Mouse (Mus musculus): ENCODE measurements around the gene Fetub. TPM values are rescaled to one million over a fixed set of nuclear protein-coding genes. Genes with fewer than 3 reads are reported as not detected.

The Fetub gene
- polyA plus RNA-seq, 2 experiments, result 0.08 TPM; not detected in 1

DNA sequence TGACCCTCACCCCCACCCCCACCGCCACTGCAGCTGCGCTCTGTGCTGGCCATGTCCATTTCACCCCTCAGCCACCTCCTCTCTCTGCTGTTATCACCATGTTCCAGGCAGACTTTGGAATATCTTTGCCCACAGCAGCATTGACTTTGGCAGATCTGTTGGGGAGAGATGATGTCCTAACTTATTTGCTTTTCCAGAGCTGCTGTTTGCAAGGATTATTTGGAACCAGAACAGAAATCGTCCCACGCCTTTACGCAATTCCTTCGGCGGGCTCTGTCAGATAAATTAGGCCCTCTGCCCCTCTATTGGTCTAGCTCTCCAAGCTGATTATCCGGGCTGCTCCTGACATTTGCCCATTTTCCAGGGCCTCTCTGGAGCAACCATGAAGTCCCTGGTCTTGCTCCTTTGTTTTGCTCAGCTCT, 26.4 kb upstream of the Fetub start:
- Histone ChIP-seq H3K9me3 (ENCODE audit: control insufficient read depth, low read length) (no peaks in the 10 kb centered on the region), H3K4me3 (replicated peaks; ENCODE audit: low read length) (no peak overlapping the region), H3K27me3 (ENCODE audit: control insufficient read depth, insufficient read depth, low read length) (no peaks in the 10 kb centered on the region), H3K9ac (ENCODE audit: low read depth, low read length, severe bottlenecking) (no peak overlapping the region), H3K36me3 (ENCODE audit: control insufficient read depth, insufficient read depth, low read length) (no peaks in the 10 kb centered on the region), H3K27ac (replicated peaks; ENCODE audit: low read depth, low read length) (no peak overlapping the region), H3K4me2 (replicated peaks; ENCODE audit: low read depth, low read length, severe bottlenecking) (no peak overlapping the region), H3K4me1 (ENCODE audit: control insufficient read depth, insufficient read depth, low read length) (no peaks in the 10 kb centered on the region)
- WGBS, result 88% methylated on average over 8 of the region's 8 CpGs
- no peak for TF ChIP-seq POLR2A (IDR thresholded peaks at IDR 0.05; ENCODE audit: borderline replicate concordance, extremely low read depth, insufficient read depth, insufficient read length)
- DNase-seq (ENCODE audit: low spot score) (no peak), ATAC-seq (ENCODE audit: low FRiP score, low read depth) (no peak)

DNA sequence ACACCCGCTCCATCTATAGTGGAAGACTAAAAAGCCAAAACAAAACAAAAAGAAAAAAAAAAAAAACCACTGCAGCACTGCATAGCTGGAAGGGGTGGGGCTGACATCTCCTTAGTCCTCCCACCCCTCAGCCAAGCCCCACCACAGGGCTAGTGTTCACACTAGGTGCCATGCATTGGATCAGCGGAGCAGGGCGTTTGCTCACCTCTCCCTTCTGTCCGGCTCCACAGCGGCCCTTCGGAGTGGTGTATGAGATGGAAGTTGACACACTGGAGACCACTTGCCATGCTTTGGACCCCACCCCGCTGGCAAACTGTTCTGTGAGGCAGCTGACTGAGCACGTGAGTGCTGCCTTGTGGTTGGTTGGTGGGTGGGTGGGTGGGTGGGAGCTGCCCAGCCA, 24.0 kb upstream of the Fetub start:
- Histone ChIP-seq H3K4me2 (replicated peaks; ENCODE audit: low read depth, low read length, severe bottlenecking) (no peak overlapping the region), H3K36me3 (ENCODE audit: control insufficient read depth, insufficient read depth, low read length) (no peaks in the 10 kb centered on the region), H3K9me3 (ENCODE audit: control insufficient read depth, low read length) (no peaks in the 10 kb centered on the region), H3K27me3 (ENCODE audit: control insufficient read depth, insufficient read depth, low read length) (no peaks in the 10 kb centered on the region), H3K4me1 (ENCODE audit: control insufficient read depth, insufficient read depth, low read length) (no peaks in the 10 kb centered on the region), H3K27ac (replicated peaks; ENCODE audit: low read depth, low read length) (no peak overlapping the region), H3K4me3 (replicated peaks; ENCODE audit: low read length) (no peak overlapping the region), H3K9ac (ENCODE audit: low read depth, low read length, severe bottlenecking) (no peak overlapping the region)
- DNase-seq (ENCODE audit: low spot score), result no peak
- WGBS, result 86% methylated on average over 7 of the region's 8 CpGs
- ATAC-seq (ENCODE audit: low FRiP score, low read depth), result no peak
- TF ChIP-seq POLR2A (IDR thresholded peaks at IDR 0.05; ENCODE audit: borderline replicate concordance, extremely low read depth, insufficient read depth, insufficient read length), result no peak

- H3K36me3 ChIP-seq (ENCODE audit: control insufficient read depth, insufficient read depth, low read length), result no peaks in the 10 kb centered on the region
- ATAC-seq (ENCODE audit: low FRiP score, low read depth) (no peak), DNase-seq (ENCODE audit: low spot score) (no peak)
- H3K4me2 ChIP-seq (replicated peaks; ENCODE audit: low read depth, low read length, severe bottlenecking), result no peak overlapping the region
- no peak overlapping the region for H3K4me3 ChIP-seq (replicated peaks; ENCODE audit: low read length)
- H3K4me1 ChIP-seq (ENCODE audit: control insufficient read depth, insufficient read depth, low read length), result no peaks in the 10 kb centered on the region
- H3K27me3 ChIP-seq (ENCODE audit: control insufficient read depth, insufficient read depth, low read length), result no peaks in the 10 kb centered on the region
- H3K9ac ChIP-seq (ENCODE audit: low read depth, low read length, severe bottlenecking), result no peak overlapping the region
- no peak for TF ChIP-seq POLR2A (IDR thresholded peaks at IDR 0.05; ENCODE audit: borderline replicate concordance, extremely low read depth, insufficient read depth, insufficient read length)
- no peak overlapping the region for H3K27ac ChIP-seq (replicated peaks; ENCODE audit: low read depth, low read length)
- WGBS, result 69% methylated on average over 2 of the region's 2 CpGs
- no peaks in the 10 kb centered on the region for H3K9me3 ChIP-seq (ENCODE audit: control insufficient read depth, low read length)
Observed at GRCm38 (mm10) chr16:22896618-22897017, 21.5 kb upstream of the Fetub start.

DNA sequence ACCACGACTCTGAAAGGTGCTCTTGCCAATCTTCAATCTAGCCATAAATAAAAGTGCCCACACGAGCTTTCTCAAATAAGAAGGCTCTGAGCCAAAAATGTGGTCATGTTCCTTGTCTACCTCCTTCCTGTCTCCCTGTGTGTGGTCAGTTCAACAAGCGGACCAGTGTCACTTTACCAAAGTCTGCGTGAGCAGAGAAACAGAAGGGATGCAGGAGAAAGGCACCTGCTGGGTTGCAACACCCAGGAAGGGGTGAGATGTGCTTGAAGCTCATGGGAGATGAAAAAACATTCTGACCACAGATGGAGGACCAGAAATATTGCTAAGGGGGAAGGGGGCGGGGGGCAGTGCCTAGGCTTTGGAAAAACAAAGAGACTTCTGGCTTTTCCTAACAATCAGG, 18.8 kb upstream of the Fetub start:
- no peak for TF ChIP-seq POLR2A (IDR thresholded peaks at IDR 0.05; ENCODE audit: borderline replicate concordance, extremely low read depth, insufficient read depth, insufficient read length)
- no peaks in the 10 kb centered on the region for H3K4me1 ChIP-seq (ENCODE audit: control insufficient read depth, insufficient read depth, low read length)
- no peaks in the 10 kb centered on the region for H3K27me3 ChIP-seq (ENCODE audit: control insufficient read depth, insufficient read depth, low read length)
- H3K36me3 ChIP-seq (ENCODE audit: control insufficient read depth, insufficient read depth, low read length), result no peaks in the 10 kb centered on the region
- DNase-seq (ENCODE audit: low spot score) (no peak), ATAC-seq (ENCODE audit: low FRiP score, low read depth) (no peak)
- H3K9me3 ChIP-seq (ENCODE audit: control insufficient read depth, low read length), result no peaks in the 10 kb centered on the region
- WGBS, result 47% methylated on average over 5 of the region's 5 CpGs
- no peak overlapping the region for H3K4me2 ChIP-seq (replicated peaks; ENCODE audit: low read depth, low read length, severe bottlenecking)
- no peak overlapping the region for H3K9ac ChIP-seq (ENCODE audit: low read depth, low read length, severe bottlenecking)
- no peak overlapping the region for H3K4me3 ChIP-seq (replicated peaks; ENCODE audit: low read length)
- H3K27ac ChIP-seq (replicated peaks; ENCODE audit: low read depth, low read length), result no peak overlapping the region

GRCm38 (mm10) chr16:22899866-22900570, 18.1 kb upstream of the Fetub start:
- H3K27me3 ChIP-seq (ENCODE audit: control insufficient read depth, insufficient read depth, low read length), result no peaks in the 10 kb centered on the region
- no peaks in the 10 kb centered on the region for H3K36me3 ChIP-seq (ENCODE audit: control insufficient read depth, insufficient read depth, low read length)
- no peaks in the 10 kb centered on the region for H3K4me1 ChIP-seq (ENCODE audit: control insufficient read depth, insufficient read depth, low read length)
- no peak for DNase-seq (ENCODE audit: low spot score)
- H3K9me3 ChIP-seq (ENCODE audit: control insufficient read depth, low read length), result no peaks in the 10 kb centered on the region
- H3K9ac ChIP-seq (ENCODE audit: low read depth, low read length, severe bottlenecking), result no peak overlapping the region
- H3K4me3 ChIP-seq (replicated peaks; ENCODE audit: low read length), result no peak overlapping the region
- WGBS, result 79% methylated on average over 10 of the region's 10 CpGs
- no peak for ATAC-seq (ENCODE audit: low FRiP score, low read depth)
- H3K27ac ChIP-seq (replicated peaks; ENCODE audit: low read depth, low read length), result no peak overlapping the region
- no peak for TF ChIP-seq POLR2A (IDR thresholded peaks at IDR 0.05; ENCODE audit: borderline replicate concordance, extremely low read depth, insufficient read depth, insufficient read length)
- no peak overlapping the region for H3K4me2 ChIP-seq (replicated peaks; ENCODE audit: low read depth, low read length, severe bottlenecking)

All from limb, embryonic 14.5 days (tissue).